Mouse (Mus musculus): ENCODE data around the gene Gm6351. TPM values are rescaled to one million over a fixed set of nuclear protein-coding genes. Genes with fewer than 3 reads are reported as not detected.
"Not testable (repeated sequence)": the region's sequence is repeated elsewhere in the genome, so short reads cannot be mapped to it uniquely, and the experiment has no call there.

Gm6351 gene
- polyA plus RNA-seq (2015; fragmentation: Nextera tagmentation; extraction: Ambion mirVana) = not detected in 2 replicates

- H3K4me1 ChIP-seq (replicated peaks; ENCODE audit: control insufficient read depth, insufficient read depth); DNase-seq (ENCODE audit: low spot score); H3K36me3 ChIP-seq (ENCODE audit: control insufficient read depth, insufficient read depth, low read length); H3K4me2 ChIP-seq (replicated peaks; ENCODE audit: low read depth); H3K27me3 ChIP-seq (ENCODE audit: control insufficient read depth, insufficient read depth, low read length); H3K27ac ChIP-seq (replicated peaks); H3K9ac ChIP-seq (ENCODE audit: low read length); H3K4me3 ChIP-seq (ENCODE audit: low read depth, low read length); H3K9me3 ChIP-seq (ENCODE audit: control insufficient read depth, low read length); ATAC-seq (ENCODE audit: low FRiP score, low TSS enrichment): not testable (repeated sequence)
- no CpG with 5 or more reads among the region's 3 CpGs for WGBS
Measured at GRCm38 (mm10) chr5:94076085-94076484, at the start of gene Gm6351. TSS of gene Gm6351 (plus strand) at chr5:94076385.

DNA sequence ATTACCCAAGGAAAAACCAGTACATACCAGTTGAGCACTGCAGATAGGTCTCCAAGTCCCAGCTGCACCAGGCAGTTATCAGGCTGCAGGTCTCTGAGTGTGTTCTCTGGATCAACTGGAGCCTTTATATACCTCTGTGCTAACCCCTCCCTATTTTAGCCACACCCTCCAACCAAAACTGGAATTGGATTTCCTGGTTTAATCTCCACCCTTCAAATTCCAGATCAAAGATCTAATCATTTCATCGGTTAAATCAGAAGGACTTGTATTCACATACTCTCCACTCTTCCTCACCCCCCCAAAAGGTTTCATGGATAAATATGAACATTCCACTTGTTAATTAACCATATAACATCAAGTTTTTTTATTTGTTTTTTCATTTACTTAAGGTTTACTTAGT, 5.7 kb upstream of the Gm6351 start, which contains the start of gene BC061212:
Gene BC061212, minus strand, starts transcription at position 101 of the 400 bp plus-strand sequence.
- not testable (repeated sequence) for H3K4me2 ChIP-seq (replicated peaks; ENCODE audit: low read depth); H3K9me3 ChIP-seq (ENCODE audit: control insufficient read depth, low read length); H3K9ac ChIP-seq (ENCODE audit: low read length); ATAC-seq (ENCODE audit: low FRiP score, low TSS enrichment); H3K36me3 ChIP-seq (ENCODE audit: control insufficient read depth, insufficient read depth, low read length); H3K4me1 ChIP-seq (replicated peaks; ENCODE audit: control insufficient read depth, insufficient read depth); DNase-seq (ENCODE audit: low spot score); H3K4me3 ChIP-seq (ENCODE audit: low read depth, low read length); H3K27ac ChIP-seq (replicated peaks); H3K27me3 ChIP-seq (ENCODE audit: control insufficient read depth, insufficient read depth, low read length)
- WGBS = no CpG with 5 or more reads among the region's 1 CpGs

Other genes starting within 250 kb of the Gm6351 start
- gene Gm7792, start 232.6 kb upstream of the Gm6351 start, polyA plus RNA-seq (2015; fragmentation: Nextera tagmentation; extraction: Ambion mirVana) = not detected in 2 replicates
- gene Gm16429, start 147.3 kb upstream of the Gm6351 start, polyA plus RNA-seq (2015; fragmentation: Nextera tagmentation; extraction: Ambion mirVana) = not detected in 2 replicates
- not detected in 2 replicates for gene BC061212, start 5.8 kb upstream of the Gm6351 start, polyA plus RNA-seq (2015; fragmentation: Nextera tagmentation; extraction: Ambion mirVana)
- gene Gm3106, start 141.6 kb downstream of the Gm6351 start, polyA plus RNA-seq (2015; fragmentation: Nextera tagmentation; extraction: Ambion mirVana) = not detected in 2 replicates
- not detected in 2 replicates for gene A430089I19Rik, start 230.4 kb downstream of the Gm6351 start, polyA plus RNA-seq (2015; fragmentation: Nextera tagmentation; extraction: Ambion mirVana)
- gene Gm6502, start 238.1 kb downstream of the Gm6351 start, polyA plus RNA-seq (2015; fragmentation: Nextera tagmentation; extraction: Ambion mirVana) = not detected in 2 replicates